Mouse (Mus musculus) forebrain, embryonic 15.5 days (tissue): Measurements from ENCODE around the gene Simc1. TPM values are rescaled to one million over a fixed set of nuclear protein-coding genes. Genes with fewer than 3 reads are reported as not detected.

Experiments used
- ATAC-seq: fragments of 200-750 bp; cut with Nextera tagmentation; replicated peaks from 2 replicates; pipeline ENCODE4 v1.8.0; 2017; ENCODE audit warnings: mild to moderate bottlenecking, moderate TSS enrichment, moderate library complexity
- H3K27ac ChIP-seq: fragments of 300-500 bp; sonication (generic); replicated peaks from 2 replicates; pipeline ENCODE4 v1.5.1; 2015; ENCODE audit warnings: mild to moderate bottlenecking, inconsistent platforms
- H3K27me3 ChIP-seq: fragments of 300-500 bp; sonication (generic); 2 replicates; pipeline ENCODE4 v1.6.1; 2015; ENCODE audit warnings: inconsistent platforms
- H3K36me3 ChIP-seq: fragments of 300-500 bp; sonication (generic); 2 replicates; pipeline ENCODE4 v1.6.1; 2015; ENCODE audit warnings: mild to moderate bottlenecking, inconsistent platforms
- H3K4me1 ChIP-seq: fragments of 300-500 bp; sonication (generic); 2 replicates; pipeline ENCODE4 v1.6.1; 2015; ENCODE audit warnings: inconsistent platforms
- H3K4me2 ChIP-seq: fragments of 300-500 bp; sonication (generic); replicated peaks from 2 replicates; pipeline ENCODE4 v1.6.1; 2015; ENCODE audit warnings: mild to moderate bottlenecking, inconsistent platforms
- H3K4me3 ChIP-seq: fragments of 300-500 bp; sonication (generic); 2 replicates; pipeline ENCODE4 v1.5.1; 2015; ENCODE audit warnings: mild to moderate bottlenecking, inconsistent platforms
- H3K9ac ChIP-seq: fragments of 300-500 bp; sonication (generic); replicated peaks from 2 replicates; pipeline ENCODE4 v1.6.1; 2015; ENCODE audit warnings: mild to moderate bottlenecking, inconsistent platforms
- H3K9me3 ChIP-seq: fragments of 300-500 bp; sonication (generic); 2 replicates; pipeline ENCODE4 v1.6.1; 2016; ENCODE audit warnings: inconsistent platforms
- WGBS: fragments of 180-500 bp; shearing (Covaris S2); methylation state at CpG from one replicate; pipeline ENCODE4 v1.1.7; 2015; ENCODE audit warnings: mixed read lengths; 5-methylcytosine and 5-hydroxymethylcytosine counted together
- polyA plus RNA-seq: library from polyadenylated mRNA; unstranded; fragments of >200 nt; fragmentation: Nextera tagmentation; extraction: Ambion mirVana; gene quantifications from 2 replicates; pipeline ENCODE4 v1.2.1, GENCODE M21; 2015

Simc1 gene
- polyA plus RNA-seq, 1 experiment from 2014 or later: 25.7 TPM

GRCm38 (mm10) chr13:54557652-54558051, 54.1 kb downstream of the Simc1 start:
- H3K9ac ChIP-seq: no peak overlapping the region
- no peak overlapping the region for H3K4me3 ChIP-seq
- ATAC-seq: no peak
- 84% methylated on average over 1 of the region's 1 CpGs for WGBS
- H3K36me3 ChIP-seq: peaks cover 84% of the 10 kb centered on the region
- H3K4me2 ChIP-seq: no peak overlapping the region
- no peak overlapping the region for H3K27ac ChIP-seq
- 0 out of 2 replicates have a peak, but pooled peaks cover 2% of the 10 kb centered on the region for H3K4me1 ChIP-seq
- H3K27me3 ChIP-seq: no peaks in the 10 kb centered on the region
- H3K9me3 ChIP-seq: no peaks in the 10 kb centered on the region

- H3K4me1 ChIP-seq: peaks cover 13% of the 10 kb centered on the region
- peaks cover 70% of the 10 kb centered on the region for H3K36me3 ChIP-seq
- no peaks in the 10 kb centered on the region for H3K9me3 ChIP-seq
- no peak overlapping the region for H3K27ac ChIP-seq
- no peak overlapping the region for H3K4me2 ChIP-seq
- WGBS: 90% methylated on average over 2 of the region's 2 CpGs
- H3K9ac ChIP-seq: no peak overlapping the region
- H3K4me3 ChIP-seq: no peak overlapping the region
- no peak for ATAC-seq
- H3K27me3 ChIP-seq: no peaks in the 10 kb centered on the region
Observed at GRCm38 (mm10) chr13:54559656-54560055, 56.1 kb downstream of the Simc1 start.

DNA sequence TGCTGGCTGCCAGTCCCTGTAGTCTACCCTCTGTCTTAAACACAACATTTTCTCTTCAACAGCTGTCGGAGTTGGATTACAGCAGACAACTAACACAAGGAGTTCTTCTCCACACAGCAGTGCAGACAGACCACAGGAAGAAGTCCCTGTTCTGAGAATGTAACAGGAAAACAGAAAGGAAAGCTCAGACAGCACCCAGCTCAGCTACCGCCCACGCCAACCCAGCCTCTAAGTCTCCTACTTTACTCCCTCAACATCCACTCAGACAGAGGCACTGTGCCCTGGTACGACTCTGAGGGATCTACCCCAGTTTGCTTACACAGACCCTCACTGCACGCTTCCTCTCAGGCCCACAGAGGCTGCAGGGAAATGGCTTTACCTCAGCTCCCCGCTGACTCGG, 57.0 kb downstream of the Simc1 start:
- H3K27me3 ChIP-seq: no peaks in the 10 kb centered on the region
- 91% methylated on average over 7 of the region's 7 CpGs for WGBS
- no peaks in the 10 kb centered on the region for H3K9me3 ChIP-seq
- peaks cover 63% of the 10 kb centered on the region for H3K36me3 ChIP-seq
- H3K27ac ChIP-seq: no peak overlapping the region
- H3K4me3 ChIP-seq: no peak overlapping the region
- H3K9ac ChIP-seq: no peak overlapping the region
- no peak for ATAC-seq
- no peak overlapping the region for H3K4me2 ChIP-seq
- peaks cover 15% of the 10 kb centered on the region for H3K4me1 ChIP-seq

DNA sequence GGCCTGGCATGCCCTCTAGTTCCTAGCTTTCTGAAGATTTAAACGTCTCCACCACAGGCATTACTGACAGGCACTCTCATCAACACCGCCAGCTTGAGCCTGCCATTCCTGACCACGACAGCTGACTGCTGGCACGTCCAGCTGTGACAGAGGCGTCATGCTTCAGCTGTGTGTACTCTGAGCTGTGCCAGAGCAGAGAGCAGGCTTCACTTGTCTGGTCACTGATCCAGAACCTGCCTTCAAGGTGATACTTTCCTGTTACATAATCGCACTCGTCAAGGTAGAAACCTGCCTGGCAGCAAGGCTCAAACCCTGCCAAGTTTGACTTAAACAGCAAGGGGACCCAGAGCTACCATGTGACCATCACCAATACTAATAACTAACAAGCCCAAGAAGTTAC, 59.0 kb downstream of the Simc1 start:
- 86% methylated on average over 7 of the region's 7 CpGs for WGBS
- ATAC-seq: no peak
- H3K27ac ChIP-seq: no peak overlapping the region
- H3K4me1 ChIP-seq: peaks cover 15% of the 10 kb centered on the region
- H3K9me3 ChIP-seq: no peaks in the 10 kb centered on the region
- H3K9ac ChIP-seq: no peak overlapping the region
- H3K4me2 ChIP-seq: no peak overlapping the region
- H3K27me3 ChIP-seq: no peaks in the 10 kb centered on the region; the same call in 1 of the 2 replicates
- H3K4me3 ChIP-seq: no peak overlapping the region
- peaks cover 43% of the 10 kb centered on the region for H3K36me3 ChIP-seq

DNA sequence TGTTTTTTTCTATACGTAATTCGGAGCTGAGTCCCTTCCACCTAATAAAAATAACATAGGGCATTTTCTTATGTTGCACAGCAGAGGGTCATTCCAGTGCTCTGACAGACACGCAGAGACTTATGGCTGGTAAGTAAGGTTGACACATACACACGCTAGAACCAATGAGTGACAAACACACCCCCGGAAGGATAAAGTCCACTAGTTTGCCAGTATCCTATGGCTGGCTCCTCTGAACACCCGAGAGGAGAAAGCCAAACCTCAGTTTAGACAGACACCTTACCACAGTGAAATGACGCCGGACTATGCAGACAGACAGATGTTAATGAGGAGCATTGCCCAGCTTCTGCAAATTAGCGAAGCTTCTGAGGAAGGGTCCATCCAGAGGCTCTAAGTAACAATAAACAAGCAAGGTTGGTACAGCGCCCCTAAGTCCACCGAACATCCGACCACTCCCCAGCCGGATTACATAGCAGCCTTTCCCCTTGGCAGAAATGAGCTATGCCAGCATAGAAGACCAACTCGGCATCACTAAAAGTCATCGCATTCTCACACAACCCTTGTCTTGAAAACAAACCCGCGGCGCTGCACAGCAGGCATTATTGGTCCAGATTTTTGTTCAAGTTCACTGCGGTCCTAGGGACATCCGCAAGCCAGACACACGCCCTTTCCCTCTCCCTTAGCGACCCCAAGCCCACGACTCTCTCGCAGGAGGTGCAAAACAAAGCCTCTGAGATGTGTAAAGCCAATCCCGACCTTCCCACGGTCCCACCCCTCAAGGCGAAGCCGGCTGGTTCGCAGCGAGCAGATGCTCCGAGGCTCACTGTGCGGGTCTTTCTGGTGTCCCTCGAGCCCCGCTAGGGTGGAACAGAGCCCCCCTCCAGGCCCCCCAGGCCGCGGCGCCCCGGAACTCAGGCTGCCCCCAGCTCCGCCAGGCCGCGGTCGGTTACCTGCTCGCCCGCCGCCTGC, 60.9 kb downstream of the Simc1 start:
- Histone ChIP-seq H3K4me2 (peak overlapping the region; percentile 80), H3K4me3 (peak overlapping the region; percentile 95)

GRCm38 (mm10) chr13:54565201-54565581, 61.6 kb downstream of the Simc1 start, which contains the start of gene 4833439L19Rik:
4833439L19Rik (minus strand) TSS chr13:54565435.
- Histone ChIP-seq H3K27ac (peak within 1 kb of the TSS; percentile 89), H3K4me1 (peaks cover 15% of the 10 kb centered on the region), H3K9me3 (no peaks in the 10 kb centered on the region), H3K36me3 (peaks cover 19% of the 10 kb centered on the region), H3K9ac (peak within 1 kb of the TSS; percentile 97), H3K4me2 (peak within 1 kb of the TSS; percentile 80), H3K4me3 (peak within 1 kb of the TSS; percentile 95), H3K27me3 (no peaks in the 10 kb centered on the region; the same call in 1 of the 2 replicates)
- WGBS: 0% methylated on average over 27 of the region's 27 CpGs
- ATAC-seq: peak; percentile 97

More for the DNA sequence above, 60.9 kb downstream of the Simc1 start:
- Histone ChIP-seq H3K4me1 (peaks cover 15% of the 10 kb centered on the region), H3K36me3 (peaks cover 24% of the 10 kb centered on the region), H3K9me3 (no peaks in the 10 kb centered on the region), H3K27me3 (no peaks in the 10 kb centered on the region; the same call in 1 of the 2 replicates), H3K27ac (peak overlapping the region; percentile 89), H3K9ac (peak overlapping the region; percentile 97)
- WGBS: 11% methylated on average over 45 of the region's 45 CpGs
- ATAC-seq: peak; percentile 73

- Histone ChIP-seq H3K4me1 (peaks cover 15% of the 10 kb centered on the region), H3K36me3 (peaks cover 13% of the 10 kb centered on the region), H3K27ac (peak overlapping the region; percentile 59; the same call in 1 of the 2 replicates), H3K9me3 (no peaks in the 10 kb centered on the region), H3K27me3 (no peaks in the 10 kb centered on the region; the same call in 1 of the 2 replicates), H3K4me3 (peak overlapping the region; percentile 95), H3K4me2 (peak overlapping the region; percentile 55), H3K9ac (peak overlapping the region; percentile 9; the same call in 1 of the 2 replicates)
- ATAC-seq: peak; percentile 55
- WGBS: 39% methylated on average over 8 of the region's 8 CpGs
Observed at GRCm38 (mm10) chr13:54565594-54566345, 62.2 kb downstream of the Simc1 start.

- H3K4me3 ChIP-seq: no peak overlapping the region
- no peak for ATAC-seq
- no peak overlapping the region for H3K27ac ChIP-seq
- peaks cover 13% of the 10 kb centered on the region for H3K4me1 ChIP-seq
- no peaks in the 10 kb centered on the region for H3K36me3 ChIP-seq
- H3K27me3 ChIP-seq: no peaks in the 10 kb centered on the region; the same call in 1 of the 2 replicates
- H3K4me2 ChIP-seq: no peak overlapping the region
- 44% methylated on average over 5 of the region's 5 CpGs for WGBS
- no peak overlapping the region for H3K9ac ChIP-seq
- H3K9me3 ChIP-seq: no peaks in the 10 kb centered on the region
Observed at GRCm38 (mm10) chr13:54568380-54568779, 64.8 kb downstream of the Simc1 start.

GRCm38 (mm10) chr13:54569282-54569681, 65.7 kb downstream of the Simc1 start:
- Histone ChIP-seq H3K9me3 (no peaks in the 10 kb centered on the region), H3K9ac (no peak overlapping the region), H3K27ac (no peak overlapping the region), H3K4me3 (no peak overlapping the region), H3K4me2 (no peak overlapping the region), H3K4me1 (peaks cover 5% of the 10 kb centered on the region), H3K27me3 (no peaks in the 10 kb centered on the region; the same call in 1 of the 2 replicates), H3K36me3 (no peaks in the 10 kb centered on the region)
- WGBS: 55% methylated on average over 1 of the region's 1 CpGs
- no peak for ATAC-seq

DNA sequence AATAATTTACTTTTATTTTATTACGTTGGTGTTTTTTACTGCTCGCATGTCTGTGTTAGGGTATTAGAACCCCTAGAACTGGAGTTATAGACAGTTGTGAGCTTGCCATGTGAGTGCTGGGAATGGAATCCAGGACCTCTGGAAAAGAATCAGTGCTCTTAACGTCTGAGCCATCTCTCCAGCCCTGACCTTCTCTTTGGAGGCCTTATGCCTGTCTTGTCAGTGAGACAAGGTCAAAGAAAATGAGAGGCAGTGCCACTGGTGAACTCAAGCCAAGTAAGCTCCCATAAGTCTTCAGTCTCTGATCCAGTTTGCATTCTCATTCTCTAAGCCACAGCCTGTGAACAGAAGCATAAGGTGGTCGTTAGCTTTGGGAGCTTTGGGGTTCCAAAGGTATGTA, 67.2 kb downstream of the Simc1 start:
- Histone ChIP-seq H3K36me3 (no peaks in the 10 kb centered on the region), H3K27ac (no peak overlapping the region), H3K9me3 (no peaks in the 10 kb centered on the region), H3K4me3 (no peak overlapping the region), H3K9ac (no peak overlapping the region), H3K4me1 (peaks cover 8% of the 10 kb centered on the region), H3K27me3 (no peaks in the 10 kb centered on the region; the same call in 1 of the 2 replicates), H3K4me2 (no peak overlapping the region)
- WGBS: 75% methylated on average over 4 of the region's 4 CpGs
- ATAC-seq: no peak

GRCm38 (mm10) chr13:54571637-54572036, 68.1 kb downstream of the Simc1 start:
- Histone ChIP-seq H3K9me3 (no peaks in the 10 kb centered on the region), H3K4me2 (no peak overlapping the region), H3K27ac (no peak overlapping the region), H3K9ac (no peak overlapping the region), H3K4me3 (no peak overlapping the region), H3K27me3 (no peaks in the 10 kb centered on the region; the same call in 1 of the 2 replicates), H3K36me3 (no peaks in the 10 kb centered on the region), H3K4me1 (peaks cover 17% of the 10 kb centered on the region)
- 12% methylated on average over 2 of the region's 2 CpGs for WGBS
- no peak for ATAC-seq

DNA sequence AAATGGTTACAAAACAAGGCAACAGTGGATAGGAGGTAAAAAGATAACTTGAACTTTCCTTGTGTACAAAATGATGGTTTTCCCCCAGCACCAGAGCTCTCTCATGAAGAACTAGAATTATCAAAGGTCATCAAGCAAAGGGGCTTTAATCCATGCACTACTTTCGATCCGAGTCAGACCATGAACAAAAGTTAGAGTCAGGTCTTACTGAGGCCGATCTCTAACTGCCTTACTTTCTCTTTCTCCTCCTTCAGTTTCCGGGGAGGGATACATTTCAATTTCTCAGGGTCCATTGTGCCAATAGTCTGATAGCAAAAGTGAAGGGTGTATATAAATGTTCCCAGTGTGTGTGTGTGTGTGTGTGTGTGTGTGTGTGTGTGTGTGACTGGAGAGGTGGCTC, 69.0 kb downstream of the Simc1 start:
- WGBS: 78% methylated on average over 4 of the region's 4 CpGs
- ATAC-seq: no peak
- H3K27ac ChIP-seq: no peak overlapping the region
- no peak overlapping the region for H3K9ac ChIP-seq
- no peak overlapping the region for H3K4me2 ChIP-seq
- H3K36me3 ChIP-seq: no peaks in the 10 kb centered on the region
- H3K9me3 ChIP-seq: no peaks in the 10 kb centered on the region
- H3K4me3 ChIP-seq: no peak overlapping the region
- H3K4me1 ChIP-seq: peaks cover 24% of the 10 kb centered on the region
- H3K27me3 ChIP-seq: no peaks in the 10 kb centered on the region; the same call in 1 of the 2 replicates
